Mouse (Mus musculus) hindbrain, embryonic 11.5 days (tissue): ENCODE data around the gene Akap6. TPM values are rescaled to one million over a fixed set of nuclear protein-coding genes. Genes with fewer than 3 reads are reported as not detected.

Experiments used
- ATAC-seq: fragments of 200-750 bp; cut with Nextera tagmentation; 2 replicates; pipeline ENCODE4 v1.8.0; 2017; ENCODE audit warnings: mild to moderate bottlenecking, moderate TSS enrichment, moderate library complexity; ENCODE audit not compliant: low FRiP score
- DNase-seq: peaks from one replicate; pipeline ENCODE4 v3.0.0-alpha.2; 2015; ENCODE audit warnings: low spot score
- H3K27ac ChIP-seq: fragments of 300-500 bp; sonication (generic); 2 replicates; pipeline ENCODE4 v1.5.1; 2014; ENCODE audit warnings: mild to moderate bottlenecking, low read depth, low read length
- H3K27me3 ChIP-seq: fragments of 300-500 bp; sonication (generic); 2 replicates; pipeline ENCODE4 v1.6.1; 2014; ENCODE audit warnings: mild to moderate bottlenecking, low read length, moderate library complexity, mixed read lengths; ENCODE audit not compliant: control insufficient read depth, insufficient read depth
- H3K36me3 ChIP-seq: fragments of 300-500 bp; sonication (generic); 2 replicates; pipeline ENCODE4 v1.6.1; 2014; ENCODE audit warnings: mild to moderate bottlenecking, low read length, moderate library complexity, mixed read lengths; ENCODE audit not compliant: control insufficient read depth, insufficient read depth
- H3K4me1 ChIP-seq: fragments of 300-500 bp; sonication (generic); replicated peaks from 2 replicates; pipeline ENCODE4 v1.6.1; 2014; ENCODE audit warnings: low read length, mixed read lengths; ENCODE audit not compliant: control insufficient read depth, insufficient read depth
- H3K4me2 ChIP-seq: fragments of 300-500 bp; sonication (generic); replicated peaks from 2 replicates; pipeline ENCODE4 v1.6.1; 2014; ENCODE audit warnings: mild to moderate bottlenecking, low read depth, low read length
- H3K4me3 ChIP-seq: fragments of 300-500 bp; sonication (generic); 2 replicates; pipeline ENCODE4 v1.5.1; 2014; ENCODE audit warnings: low read depth, low read length
- H3K9ac ChIP-seq: fragments of 300-500 bp; sonication (generic); 2 replicates; pipeline ENCODE4 v1.6.1; 2014; ENCODE audit warnings: low read depth, low read length
- H3K9me3 ChIP-seq: fragments of 300-500 bp; sonication (generic); 2 replicates; pipeline ENCODE4 v1.6.1; 2016; ENCODE audit warnings: low read length; ENCODE audit not compliant: control insufficient read depth
- WGBS: fragments of 180-500 bp; shearing (Covaris S2); extraction: QIAGEN DNeasy Blood & Tissue Kit; methylation state at CpG from one replicate; pipeline ENCODE4 v1.1.7; 2014; 5-methylcytosine and 5-hydroxymethylcytosine counted together
- polyA plus RNA-seq: library from polyadenylated mRNA; unstranded; fragments of >200 nt; fragmentation: Nextera tagmentation; extraction: Ambion mirVana; gene quantifications from 2 replicates; pipeline ENCODE4 v1.2.1, GENCODE M21; 2014

Akap6 gene
- polyA plus RNA-seq: 25.5 and 35.7 TPM in 2 replicates

DNA sequence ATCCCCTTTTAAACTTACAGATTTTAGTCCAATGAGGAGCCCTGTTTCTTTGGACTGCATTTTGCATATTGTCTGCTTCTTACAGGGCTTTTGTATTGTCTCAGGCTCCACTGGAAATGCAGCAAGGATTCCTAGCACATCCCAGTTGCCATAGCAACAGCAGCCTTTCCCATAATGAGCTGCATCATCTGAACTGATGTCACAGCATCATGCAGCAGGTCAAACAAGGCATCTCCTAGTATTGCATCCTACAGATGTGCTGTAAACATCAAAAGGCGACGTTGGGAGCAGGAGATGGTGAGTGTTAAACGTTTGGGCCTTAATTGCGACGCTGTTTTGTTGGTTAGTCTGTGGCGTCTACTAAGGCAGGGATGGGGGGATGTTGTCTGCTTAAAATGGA is at the start of gene Akap6:
Gene Akap6, plus strand, starts transcription at position 238 of the 400 bp plus-strand sequence.
- H3K4me2 ChIP-seq: peak within 1 kb of the TSS; percentile 64
- H3K9me3 ChIP-seq: no peaks in the 10 kb centered on the region
- ATAC-seq (peak; percentile 87), DNase-seq (peak; percentile 89)
- H3K27ac ChIP-seq: peak within 1 kb of the TSS; percentile 74
- H3K4me3 ChIP-seq: peak within 1 kb of the TSS; percentile 49
- no peaks in the 10 kb centered on the region for H3K36me3 ChIP-seq
- H3K4me1 ChIP-seq: peaks cover 2% of the 10 kb centered on the region; the same call in 1 of the 2 replicates
- H3K27me3 ChIP-seq: no peaks in the 10 kb centered on the region
- 26% methylated on average over 6 of the region's 6 CpGs for WGBS
- H3K9ac ChIP-seq: peak within 1 kb of the TSS; percentile 63

DNA sequence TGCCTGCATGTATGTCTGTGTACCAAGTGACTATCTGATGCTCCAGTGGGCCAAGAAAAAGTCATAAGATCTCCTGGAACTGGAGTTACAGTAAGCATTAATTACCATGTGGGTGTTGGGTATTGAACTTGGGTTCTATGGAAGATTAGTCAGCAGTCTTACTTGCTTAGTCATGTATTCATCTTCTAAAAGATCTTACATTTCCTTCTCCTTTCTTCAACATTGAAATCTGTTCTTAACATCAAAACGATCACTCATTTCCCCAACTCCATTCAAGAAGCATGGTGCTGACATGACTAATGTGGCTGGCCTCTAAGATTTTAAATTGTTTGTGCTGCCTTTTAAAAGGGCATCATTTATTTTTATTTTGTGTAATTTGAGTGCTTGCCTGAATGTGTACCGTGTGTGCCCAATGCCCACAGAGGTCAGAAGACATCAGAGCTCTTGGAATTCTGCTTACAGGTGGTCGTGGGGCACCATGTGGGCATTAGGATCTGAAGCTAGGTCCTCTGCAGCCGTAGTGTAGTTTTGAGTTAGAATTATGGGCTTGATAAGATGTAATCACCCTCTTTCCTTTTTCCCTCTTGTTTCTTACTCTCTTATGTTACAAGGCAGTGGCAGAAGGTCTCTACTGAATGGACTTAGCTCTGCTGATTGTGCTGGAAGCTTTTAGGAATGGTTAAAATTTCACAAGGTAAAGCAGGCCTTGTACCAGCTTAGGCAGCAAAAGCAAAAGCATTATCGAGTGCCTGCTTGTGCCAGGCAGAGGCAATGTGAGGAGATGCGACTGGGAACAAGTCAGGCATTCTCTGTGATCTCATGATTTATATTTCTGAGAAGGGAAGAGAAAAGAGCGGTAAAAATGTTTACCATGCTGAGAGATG is 36.0 kb upstream of the Akap6 start:
- Histone ChIP-seq H3K4me3 (no peak overlapping the region), H3K9me3 (no peaks in the 10 kb centered on the region), H3K9ac (no peak overlapping the region), H3K4me1 (no peaks in the 10 kb centered on the region), H3K4me2 (no peak overlapping the region), H3K27ac (no peak overlapping the region), H3K27me3 (no peaks in the 10 kb centered on the region), H3K36me3 (no peaks in the 10 kb centered on the region)
- ATAC-seq: no peak
- WGBS: 82% methylated on average over 7 of the region's 7 CpGs
- no peak for DNase-seq

DNA sequence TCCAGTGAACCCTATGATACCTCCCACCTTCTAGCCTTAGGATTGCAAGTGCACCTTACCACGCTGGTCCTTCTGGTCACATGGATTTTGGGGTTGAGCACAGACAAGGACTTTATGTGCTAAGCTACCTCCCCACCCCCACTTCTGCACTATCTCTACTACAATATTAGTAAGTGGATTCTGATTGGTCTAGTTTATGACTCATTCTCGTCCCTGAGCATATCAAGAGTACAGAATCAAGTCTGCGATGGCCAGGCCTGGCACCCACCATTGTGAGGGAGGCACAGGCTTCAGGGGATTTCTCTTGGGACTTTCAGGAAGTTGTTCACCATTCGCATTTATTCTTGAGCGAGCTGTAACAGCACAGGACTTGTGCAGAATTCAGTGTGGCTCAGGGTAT is 34.2 kb upstream of the Akap6 start:
- Histone ChIP-seq H3K9ac (no peak overlapping the region), H3K36me3 (no peaks in the 10 kb centered on the region), H3K9me3 (no peaks in the 10 kb centered on the region), H3K27ac (no peak overlapping the region), H3K27me3 (no peaks in the 10 kb centered on the region), H3K4me2 (no peak overlapping the region), H3K4me3 (no peak overlapping the region), H3K4me1 (no peaks in the 10 kb centered on the region)
- DNase-seq (no peak), ATAC-seq (no peak)
- WGBS: 89% methylated on average over 5 of the region's 5 CpGs

DNA sequence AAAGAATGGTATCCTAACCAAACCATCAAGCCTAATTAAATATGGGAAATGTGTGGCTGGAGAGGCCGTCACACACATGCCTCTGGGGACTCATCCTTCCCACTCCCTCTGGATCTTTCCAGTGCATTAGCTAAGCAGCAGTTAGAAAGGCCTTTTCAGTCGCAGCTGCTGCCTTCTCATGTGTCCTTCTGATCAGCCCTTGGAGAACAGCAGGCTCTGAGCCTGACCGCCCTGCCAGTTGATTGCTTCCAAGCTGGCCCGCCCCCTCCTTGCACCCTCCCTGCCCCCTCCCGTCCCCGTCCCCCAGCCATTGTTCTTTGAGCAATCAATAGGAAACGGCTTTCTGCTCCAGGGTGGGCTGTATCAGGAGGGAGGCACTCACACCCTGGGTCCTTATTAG is 27.7 kb upstream of the Akap6 start:
- H3K9ac ChIP-seq: peak overlapping the region; percentile 33; the same call in 1 of the 2 replicates
- no peaks in the 10 kb centered on the region for H3K36me3 ChIP-seq
- DNase-seq: peak; percentile 80
- H3K4me3 ChIP-seq: no peak overlapping the region
- no peaks in the 10 kb centered on the region; the same call in 1 of the 2 replicates for H3K4me1 ChIP-seq
- no peaks in the 10 kb centered on the region for H3K27me3 ChIP-seq
- peak; percentile 95 for ATAC-seq
- peak overlapping the region; percentile 88 for H3K27ac ChIP-seq
- WGBS: 4% methylated on average over 7 of the region's 7 CpGs
- H3K9me3 ChIP-seq: no peaks in the 10 kb centered on the region
- H3K4me2 ChIP-seq: 0 out of 2 replicates have a peak overlapping the region, but pooled peaks have one; percentile 14

DNA sequence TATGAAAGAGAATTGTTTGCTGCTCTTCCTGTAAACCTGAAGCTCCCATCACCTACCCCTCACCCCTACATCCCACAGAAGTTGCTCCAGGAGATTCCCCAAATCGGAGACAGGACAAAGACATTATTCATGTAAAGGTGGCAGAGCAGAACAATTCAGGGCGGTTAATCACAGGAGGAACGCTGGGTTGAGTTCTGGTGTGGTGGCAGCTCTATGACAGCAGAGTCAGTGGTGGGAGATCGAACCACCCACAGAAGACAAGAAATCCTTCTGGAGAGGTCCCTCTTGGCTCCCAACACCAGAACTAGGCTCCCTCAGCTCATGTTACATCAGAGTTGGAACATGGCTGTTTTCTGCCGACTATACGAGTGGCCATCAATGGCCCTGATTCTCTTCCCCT is 27.2 kb upstream of the Akap6 start:
- peak overlapping the region; percentile 14; the same call in 1 of the 2 replicates for H3K4me2 ChIP-seq

DNA sequence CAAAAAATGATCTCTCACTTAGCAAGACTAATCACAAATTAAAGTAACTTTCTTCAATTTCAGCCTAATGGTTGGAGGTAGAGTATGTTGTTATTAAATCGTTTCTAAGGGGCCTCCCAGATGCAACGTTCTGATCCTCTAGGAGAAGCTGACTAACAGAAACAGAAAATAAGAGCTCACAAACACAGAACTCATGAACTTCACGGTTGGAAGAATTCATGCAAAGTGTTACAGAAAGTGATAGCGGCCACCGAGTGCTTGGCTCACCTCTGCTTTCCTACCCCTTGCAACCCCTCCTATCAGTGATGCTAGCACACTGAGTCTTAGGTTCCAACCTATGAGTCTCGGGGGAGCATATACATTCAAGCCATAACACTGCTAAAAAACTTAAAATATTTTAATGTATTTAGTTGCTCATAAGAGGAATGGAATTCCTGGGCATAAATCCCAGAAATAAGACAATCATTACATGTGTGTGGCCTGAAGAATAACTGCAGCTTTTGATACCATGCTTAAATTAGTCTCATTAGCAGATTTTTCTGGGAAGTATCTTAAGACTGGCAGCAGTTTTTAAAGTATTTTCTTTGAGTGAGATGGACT is 25.7 kb upstream of the Akap6 start:
- Histone ChIP-seq H3K27ac (no peak overlapping the region), H3K4me1 (no peaks in the 10 kb centered on the region; the same call in 1 of the 2 replicates), H3K4me2 (no peak overlapping the region), H3K4me3 (no peak overlapping the region), H3K27me3 (no peaks in the 10 kb centered on the region), H3K36me3 (no peaks in the 10 kb centered on the region), H3K9me3 (no peaks in the 10 kb centered on the region), H3K9ac (no peak overlapping the region)
- ATAC-seq (no peak), DNase-seq (no peak)
- 85% methylated on average over 6 of the region's 6 CpGs for WGBS

More for the DNA sequence above, 27.2 kb upstream of the Akap6 start:
- ATAC-seq (peak; percentile 17), DNase-seq (no peak)
- peak overlapping the region; percentile 88 for H3K27ac ChIP-seq
- WGBS: 36% methylated on average over 6 of the region's 6 CpGs
- H3K4me1 ChIP-seq: no peaks in the 10 kb centered on the region; the same call in 1 of the 2 replicates
- H3K9me3 ChIP-seq: no peaks in the 10 kb centered on the region
- H3K36me3 ChIP-seq: no peaks in the 10 kb centered on the region
- H3K9ac ChIP-seq: peak overlapping the region; percentile 33; the same call in 1 of the 2 replicates
- no peaks in the 10 kb centered on the region for H3K27me3 ChIP-seq
- H3K4me3 ChIP-seq: no peak overlapping the region

DNA sequence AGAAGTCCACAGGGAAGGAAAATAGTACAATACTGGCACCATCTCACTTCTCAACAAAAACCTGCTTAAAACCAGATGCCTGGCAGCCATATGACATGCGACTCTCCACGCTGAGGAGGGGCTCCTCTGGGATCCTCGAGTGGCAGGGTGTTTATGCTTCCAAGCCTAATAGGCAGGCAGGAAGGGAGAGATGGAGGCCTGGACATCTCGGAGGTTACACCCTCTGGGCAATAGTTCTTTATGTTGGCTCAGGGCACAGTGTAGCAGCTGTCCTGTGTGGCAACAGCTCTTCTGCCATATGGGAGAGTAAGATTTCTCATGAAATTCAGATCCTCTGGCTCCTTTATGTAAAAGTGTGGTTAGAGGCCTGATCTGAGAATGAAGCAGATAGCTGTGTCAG is 24.2 kb upstream of the Akap6 start:
- H3K4me3 ChIP-seq: no peak overlapping the region
- DNase-seq (peak; percentile 19), ATAC-seq (peak; percentile 66)
- no peaks in the 10 kb centered on the region; the same call in 1 of the 2 replicates for H3K4me1 ChIP-seq
- no peaks in the 10 kb centered on the region for H3K36me3 ChIP-seq
- 0 out of 2 replicates have a peak overlapping the region, but pooled peaks have one; percentile 44 for H3K27ac ChIP-seq
- H3K9ac ChIP-seq: no peak overlapping the region
- H3K4me2 ChIP-seq: no peak overlapping the region
- WGBS: 36% methylated on average over 4 of the region's 4 CpGs
- H3K9me3 ChIP-seq: no peaks in the 10 kb centered on the region
- no peaks in the 10 kb centered on the region for H3K27me3 ChIP-seq

DNA sequence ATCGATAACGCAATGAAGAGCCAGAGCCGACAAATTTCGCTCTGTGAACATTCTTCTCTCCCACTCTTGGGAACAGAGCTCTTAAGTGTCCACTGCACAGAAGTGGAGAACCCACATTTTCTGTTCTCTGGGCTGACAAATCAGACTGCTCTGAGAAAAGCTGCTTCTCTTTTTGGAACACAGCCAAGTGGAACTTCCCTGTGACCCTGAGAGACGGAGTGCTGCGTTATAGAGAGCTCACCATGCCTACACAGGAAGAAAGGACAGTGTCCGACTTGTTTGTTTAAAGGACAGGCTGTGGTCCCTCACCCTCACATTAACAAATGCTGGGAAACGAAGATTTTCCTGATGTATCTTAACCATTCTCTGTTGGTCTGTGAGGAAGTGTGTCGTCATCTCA is 11.8 kb upstream of the Akap6 start:
- WGBS: 72% methylated on average over 9 of the region's 9 CpGs
- no peak overlapping the region for H3K4me3 ChIP-seq
- no peaks in the 10 kb centered on the region for H3K36me3 ChIP-seq
- H3K9me3 ChIP-seq: no peaks in the 10 kb centered on the region
- no peaks in the 10 kb centered on the region for H3K27me3 ChIP-seq
- no peaks in the 10 kb centered on the region for H3K4me1 ChIP-seq
- no peak overlapping the region for H3K9ac ChIP-seq
- no peak overlapping the region for H3K27ac ChIP-seq
- no peak overlapping the region for H3K4me2 ChIP-seq
- ATAC-seq: no peak
- no peak for DNase-seq
